Mouse (Mus musculus) layer of hippocampus, postnatal 14 days (tissue): Measurements from ENCODE around the gene Gpx1. TPM values are rescaled to one million over a fixed set of nuclear protein-coding genes. Genes with fewer than 3 reads are reported as not detected.

Experiments
- DNase-seq, 2 experiments: peaks; one replicate each; pipeline ENCODE4 v3.0.0; 2021 to 2022; ENCODE audit warnings: low spot score in 2 of 2, mixed read lengths in 1 of 2
- total RNA-seq, 2 experiments: library from RNA; stranded (reverse); gene quantifications; 2 replicates each; pipeline ENCODE4 v1.2.3; 2021

Gene Gpx1
- total RNA-seq, 2 experiments from 2014 or later, result 67.3 to 68.7 TPM

DNA sequence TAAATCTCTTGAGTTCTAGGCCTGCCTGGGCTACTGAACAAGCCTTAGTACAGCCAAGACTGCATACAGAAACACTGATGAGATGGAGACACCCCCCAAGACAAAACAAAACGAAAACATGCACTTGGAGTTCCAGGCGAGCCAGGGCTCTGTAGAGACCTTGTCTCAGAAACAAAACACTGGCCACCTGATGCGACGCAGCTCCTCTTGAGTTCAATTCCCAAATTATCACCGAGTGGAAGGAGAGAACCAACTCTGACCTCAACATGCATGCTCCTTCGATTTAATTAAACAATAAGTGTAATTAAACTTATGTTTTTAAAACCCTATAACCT is 185 bp upstream of the Gpx1 start:
- DNase-seq, result no peak

DNA sequence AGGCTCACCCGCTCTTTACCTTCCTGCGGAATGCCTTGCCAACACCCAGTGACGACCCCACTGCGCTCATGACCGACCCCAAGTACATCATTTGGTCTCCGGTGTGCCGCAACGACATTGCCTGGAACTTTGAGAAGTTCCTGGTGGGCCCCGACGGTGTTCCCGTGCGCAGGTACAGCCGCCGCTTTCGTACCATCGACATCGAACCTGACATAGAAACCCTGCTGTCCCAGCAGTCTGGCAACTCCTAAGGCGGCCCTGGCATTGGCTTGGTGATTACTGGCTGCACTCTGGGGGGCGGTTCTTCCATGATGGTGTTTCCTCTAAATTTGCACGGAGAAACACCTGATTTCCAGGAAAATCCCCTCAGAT is 1.2 kb downstream of the Gpx1 start:
- DNase-seq, result no peak

DNA sequence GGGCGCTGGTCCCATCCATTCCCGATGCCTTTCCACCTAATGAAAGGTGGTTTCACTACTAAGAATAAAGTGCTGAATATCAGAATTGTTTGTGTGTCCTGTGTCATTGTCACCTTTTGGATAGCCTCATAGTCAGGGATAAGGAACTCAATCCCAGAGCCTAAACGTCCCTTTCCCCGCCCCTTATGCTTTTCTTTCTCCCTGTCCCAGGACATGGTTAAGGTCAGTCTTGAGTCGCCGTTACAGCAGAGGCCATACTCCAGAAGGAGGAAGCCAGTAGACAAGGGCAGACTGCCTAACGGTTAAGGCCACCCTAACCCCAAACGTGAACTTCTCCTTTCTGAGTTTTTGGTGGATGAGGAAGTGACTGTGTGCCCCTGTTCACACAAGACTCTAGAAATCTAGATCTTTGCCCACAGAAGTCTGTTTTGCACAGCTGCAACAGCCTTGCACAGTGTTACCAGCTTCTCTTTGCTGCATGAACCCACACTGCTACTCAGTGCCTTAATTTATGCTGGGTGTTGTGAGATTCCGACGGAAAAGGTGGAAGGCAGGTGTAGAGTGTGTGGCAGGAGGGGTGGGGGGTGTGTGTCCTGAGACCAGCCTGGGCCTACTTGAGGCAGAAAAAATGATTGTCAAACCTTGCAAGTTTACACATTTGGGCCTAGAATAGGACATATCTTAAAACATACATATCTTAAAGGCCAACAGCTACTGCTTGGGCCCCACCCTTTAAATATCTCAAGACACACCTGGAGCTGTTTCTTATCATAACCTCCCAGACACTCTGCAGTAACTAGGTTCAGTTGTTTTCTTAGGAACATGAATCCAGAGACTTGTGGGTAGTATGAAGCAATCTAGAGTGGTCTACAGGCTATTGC is 1.8 kb downstream of the Gpx1 start:
- no peak for DNase-seq

DNA sequence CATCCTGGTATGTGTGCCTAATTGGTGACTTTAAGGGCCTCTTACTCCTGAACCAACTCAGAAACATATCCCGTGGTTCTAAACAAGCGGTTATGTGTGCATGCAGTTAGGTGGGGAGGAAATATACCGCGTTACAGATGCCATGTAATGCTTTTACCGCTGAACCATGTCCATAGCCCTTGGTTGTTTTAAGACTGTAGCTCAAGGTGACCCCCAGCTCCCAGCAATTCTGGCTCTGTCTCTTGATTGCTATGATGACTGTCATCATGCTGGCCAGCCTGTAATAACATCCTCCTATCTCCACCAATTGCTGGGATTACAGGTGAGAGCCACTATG is 2.4 kb downstream of the Gpx1 start:
- no peak for DNase-seq

DNA sequence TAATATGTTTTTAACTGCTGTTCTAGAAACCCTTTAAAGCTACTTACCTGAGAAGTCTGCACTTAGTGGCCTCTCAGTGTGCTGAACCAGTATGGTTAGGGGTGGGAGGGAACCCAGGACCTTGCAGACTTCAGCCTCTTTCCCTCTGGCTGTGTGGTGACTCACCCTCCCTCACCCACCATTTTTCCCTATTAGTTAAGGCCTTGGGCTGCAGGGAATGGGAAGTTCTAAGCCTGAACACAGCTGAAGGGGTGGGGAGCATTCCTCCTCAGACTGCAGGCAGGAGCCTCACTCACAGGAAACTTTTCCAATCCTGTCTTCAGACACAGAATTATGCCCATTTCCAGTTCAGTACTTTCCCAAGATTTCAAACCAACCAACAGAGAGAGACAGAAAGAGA is 3.1 kb downstream of the Gpx1 start:
- DNase-seq, result no peak

DNA sequence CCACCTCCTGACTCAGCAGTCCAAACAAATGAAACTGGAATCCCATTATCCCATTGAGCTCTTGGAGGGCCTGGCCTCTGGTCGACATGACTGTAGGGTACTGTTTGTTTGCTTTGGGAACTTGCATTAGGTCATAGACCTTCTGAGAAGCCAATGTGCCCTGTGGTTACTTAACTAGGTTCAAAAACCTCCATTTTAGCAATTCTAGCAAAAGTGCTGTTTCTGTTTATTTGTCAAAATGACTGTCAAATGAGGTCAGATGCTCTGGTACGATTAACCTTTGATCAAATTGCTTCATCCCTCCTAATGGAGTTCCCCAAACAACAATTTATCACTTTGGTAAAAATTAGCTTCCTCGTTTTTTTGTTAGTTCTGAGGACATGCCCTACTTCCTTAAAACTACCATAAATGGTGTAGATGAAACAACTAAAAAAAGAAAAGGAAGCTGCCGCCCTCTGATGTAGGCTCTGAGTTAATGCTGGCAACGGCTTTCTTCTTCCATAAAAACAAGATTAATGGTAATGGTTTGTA is 3.7 kb downstream of the Gpx1 start:
- DNase-seq, result no peak

DNA sequence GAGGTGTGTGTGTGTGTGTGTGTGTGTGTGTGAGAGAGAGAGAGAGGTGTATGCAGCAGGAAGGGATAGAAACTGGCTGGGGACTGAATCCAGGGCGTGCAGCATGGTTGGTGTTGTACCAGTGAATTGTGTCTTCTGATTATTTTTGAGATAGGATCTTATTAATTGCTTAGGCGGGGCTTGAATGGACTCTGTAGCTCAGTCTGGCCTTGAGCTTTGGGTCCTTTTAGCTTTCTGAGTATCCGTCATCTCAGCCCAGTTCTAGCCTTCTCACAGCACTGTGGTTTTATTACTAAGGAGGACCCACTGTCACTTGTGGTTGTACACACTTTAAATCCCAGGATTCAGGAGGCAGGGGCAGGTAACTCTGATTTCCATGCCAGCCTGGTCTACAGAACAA is 4.6 kb downstream of the Gpx1 start:
- DNase-seq, result no peak

DNA sequence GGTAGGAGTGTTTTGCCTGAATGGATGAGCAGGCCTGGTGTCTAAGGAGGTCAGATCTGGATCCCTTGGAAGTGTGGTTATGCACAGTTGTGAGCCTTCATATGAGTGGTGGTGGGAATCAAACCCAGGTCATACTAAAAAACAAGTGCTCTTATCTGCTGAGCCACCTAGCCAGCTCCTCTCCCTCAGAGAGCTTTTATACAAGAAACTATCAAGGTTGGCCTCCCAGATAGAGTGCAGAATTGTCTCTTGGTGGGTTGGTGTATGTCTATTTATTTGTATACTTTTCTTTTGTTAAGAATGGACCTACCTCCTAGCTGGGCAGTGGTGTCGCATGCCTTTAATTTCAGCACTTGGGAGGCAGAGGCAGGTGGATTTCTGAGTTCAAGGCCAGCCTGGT is 5.1 kb downstream of the Gpx1 start:
- DNase-seq, result no peak

DNA sequence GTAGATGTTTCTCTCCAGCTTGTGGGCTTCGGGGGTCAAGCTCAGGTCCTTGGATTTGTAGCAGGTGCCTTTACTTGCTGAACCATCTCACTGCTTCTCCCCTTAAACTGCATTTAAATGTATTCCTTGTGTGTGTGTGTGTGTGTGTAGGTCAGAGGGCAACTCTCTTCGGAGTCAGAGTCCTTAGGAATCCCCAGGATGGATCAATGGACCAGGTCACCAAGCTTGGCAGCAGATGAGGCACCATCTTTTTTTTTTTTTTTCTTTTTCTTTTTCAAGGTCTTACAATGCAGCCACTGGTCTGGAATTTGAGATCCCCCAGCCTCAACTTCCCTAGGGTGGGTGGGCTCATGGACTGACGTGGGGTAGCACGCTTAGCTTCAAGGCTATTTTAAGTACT is 5.8 kb downstream of the Gpx1 start:
- DNase-seq, result no peak

DNA sequence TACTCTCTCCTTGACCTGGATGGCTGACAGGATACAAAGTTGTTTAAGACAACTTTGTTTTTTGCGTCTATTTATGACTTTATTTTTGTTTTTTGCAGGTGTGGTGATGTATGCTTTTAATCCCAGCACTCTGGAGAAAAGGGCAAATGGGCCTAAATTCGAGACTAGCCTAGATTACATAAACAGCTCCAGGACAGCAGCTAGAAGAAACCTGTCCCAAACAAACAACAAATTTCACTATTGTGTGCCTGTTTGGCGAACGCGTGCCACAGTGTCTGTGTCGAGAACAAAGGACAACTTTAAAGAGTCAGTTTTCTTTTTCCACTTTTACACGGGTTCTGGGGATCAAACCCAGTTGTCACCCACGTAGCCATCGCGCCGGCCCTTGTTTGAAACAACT is 8.3 kb downstream of the Gpx1 start:
- DNase-seq, result no peak

DNA sequence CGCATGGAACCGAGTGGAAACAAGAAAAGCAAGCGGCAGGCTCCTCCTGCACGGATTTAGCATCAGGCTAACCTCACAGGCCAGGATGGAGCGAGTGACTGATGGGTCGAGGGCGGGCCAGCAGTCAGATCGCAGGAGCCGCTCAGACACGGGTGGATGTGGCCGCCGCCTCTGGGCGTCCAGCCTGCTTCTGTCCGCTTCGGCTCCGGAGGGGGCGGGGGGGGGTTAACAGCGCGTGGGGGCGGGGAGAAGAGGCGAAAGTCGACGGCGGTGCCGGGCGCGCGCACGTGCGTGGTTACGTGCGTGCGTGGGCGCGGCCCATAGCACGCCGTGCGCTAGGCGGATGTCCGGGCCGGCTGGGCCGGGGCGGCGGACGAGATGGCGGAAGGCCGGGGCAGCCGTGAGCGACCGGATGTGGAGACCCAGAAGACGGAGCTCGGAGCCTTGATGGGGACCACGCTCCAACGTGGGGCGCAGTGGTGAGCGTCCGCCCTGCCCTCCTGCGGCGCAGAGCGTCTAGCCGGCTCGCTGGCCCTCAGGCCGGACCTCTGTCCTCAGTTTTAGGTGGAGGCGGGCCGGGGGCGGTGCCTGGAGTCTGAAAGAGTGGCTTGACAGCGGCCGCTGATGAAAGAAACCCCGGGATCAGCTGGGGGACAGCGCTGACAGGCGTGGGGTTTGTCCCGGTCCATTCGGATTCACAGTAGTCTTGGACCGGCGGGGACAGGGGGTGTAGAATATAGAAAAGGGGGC is 9.0 kb downstream of the Gpx1 start, which contains the start of gene Usp4:
Gene Usp4, plus strand, starts transcription at position 314 of the 750 bp plus-strand sequence.
- peak; percentile 80 to 83 for DNase-seq

DNA sequence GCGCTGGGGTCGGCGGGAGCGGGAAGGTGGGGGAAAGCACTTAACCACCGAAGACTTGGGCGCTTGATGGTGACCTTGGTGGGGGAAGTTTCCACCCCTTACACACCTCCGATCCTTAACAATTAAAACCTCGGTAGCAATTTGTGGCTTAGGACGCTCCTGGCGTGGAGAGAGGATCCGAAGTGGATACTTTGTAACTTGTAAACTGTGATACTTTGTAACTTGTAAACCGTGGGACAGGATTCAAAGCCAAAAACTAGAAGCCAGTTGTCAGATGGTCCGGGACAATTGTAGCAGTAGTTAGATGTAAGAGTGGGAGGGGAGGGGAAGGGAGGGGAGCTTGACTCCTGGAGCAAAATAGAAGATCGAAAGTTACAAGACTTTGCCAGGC is 9.6 kb downstream of the Gpx1 start:
- DNase-seq, result no peak

DNA sequence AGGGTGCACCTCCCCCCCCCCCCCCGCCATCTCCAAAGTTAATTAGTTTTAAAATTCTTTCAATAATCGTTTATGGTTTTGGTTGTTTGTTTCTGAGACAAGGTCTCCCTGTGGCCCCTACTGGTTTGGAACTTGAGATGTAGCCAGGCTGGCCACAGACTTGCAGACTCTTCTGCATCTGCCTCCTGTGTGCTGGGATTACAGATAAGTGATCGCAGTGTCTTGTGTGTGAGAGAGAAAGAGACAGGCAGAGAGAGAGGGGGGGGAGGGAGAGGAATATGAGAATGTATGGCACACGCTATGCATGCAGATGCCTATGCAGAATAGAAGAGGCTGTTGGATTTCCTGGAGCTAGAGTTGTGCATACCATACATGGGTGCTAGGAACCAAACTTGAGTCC is 11.0 kb downstream of the Gpx1 start:
- DNase-seq, result no peak

DNA sequence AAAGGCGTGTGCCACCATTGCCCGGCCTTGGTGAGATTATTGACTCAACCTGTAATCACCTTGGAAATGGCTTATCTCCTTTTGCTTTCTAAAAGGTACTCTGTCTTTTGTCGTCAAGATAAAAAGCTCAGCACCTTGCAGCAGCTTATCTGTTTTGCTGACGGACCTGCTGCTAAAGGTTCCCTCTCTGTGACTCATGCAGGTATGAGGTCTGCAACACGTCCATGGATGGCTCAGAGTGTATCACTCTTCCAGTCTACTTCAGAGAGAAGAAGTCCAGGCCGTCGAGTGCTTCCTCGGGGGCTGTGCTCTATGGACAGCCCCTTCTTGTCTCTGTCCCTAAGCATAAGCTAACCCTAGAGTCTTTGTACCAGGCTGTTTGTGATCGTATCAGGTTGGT is 39.5 kb downstream of the Gpx1 start:
- DNase-seq, result no peak

DNA sequence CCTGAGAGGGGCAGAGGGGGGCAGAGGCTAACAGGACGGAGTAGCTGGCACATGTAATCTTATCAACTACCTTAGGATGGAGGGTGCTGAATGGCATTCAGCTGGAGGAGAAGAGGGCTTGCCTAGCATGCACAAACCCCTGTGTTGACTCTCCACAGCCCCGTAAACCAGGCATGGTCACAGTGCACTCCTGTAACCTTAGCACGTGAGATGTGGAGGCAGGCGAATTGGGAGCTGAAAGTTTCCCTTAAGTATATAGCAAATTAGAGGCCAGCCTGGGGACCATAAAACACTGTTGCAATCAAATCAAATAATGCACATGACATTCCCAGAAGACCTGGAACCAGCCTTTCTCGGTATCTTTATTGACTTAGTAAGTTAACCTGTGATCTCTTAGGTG is 40.0 kb downstream of the Gpx1 start:
- DNase-seq, result no peak

DNA sequence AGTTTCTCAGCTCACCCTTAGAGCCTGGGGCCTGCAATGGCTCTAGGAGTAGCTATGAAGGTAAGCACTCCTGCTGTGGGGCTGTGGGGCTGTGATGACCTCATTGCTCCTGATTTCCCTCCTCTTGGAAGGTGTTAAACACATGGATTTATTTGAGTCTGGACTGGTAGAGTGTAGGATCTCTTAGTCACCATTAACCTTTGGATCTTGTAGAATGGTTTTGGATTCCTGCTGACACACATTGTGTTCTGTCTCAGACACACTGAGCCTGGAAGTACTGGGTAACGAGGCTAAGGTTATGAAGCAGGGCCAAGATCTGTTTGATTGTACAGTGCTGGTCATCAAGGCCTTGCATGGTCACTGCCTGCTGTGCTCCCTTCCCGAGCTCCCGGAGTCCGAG is 40.6 kb downstream of the Gpx1 start:
- no peak for DNase-seq

DNA sequence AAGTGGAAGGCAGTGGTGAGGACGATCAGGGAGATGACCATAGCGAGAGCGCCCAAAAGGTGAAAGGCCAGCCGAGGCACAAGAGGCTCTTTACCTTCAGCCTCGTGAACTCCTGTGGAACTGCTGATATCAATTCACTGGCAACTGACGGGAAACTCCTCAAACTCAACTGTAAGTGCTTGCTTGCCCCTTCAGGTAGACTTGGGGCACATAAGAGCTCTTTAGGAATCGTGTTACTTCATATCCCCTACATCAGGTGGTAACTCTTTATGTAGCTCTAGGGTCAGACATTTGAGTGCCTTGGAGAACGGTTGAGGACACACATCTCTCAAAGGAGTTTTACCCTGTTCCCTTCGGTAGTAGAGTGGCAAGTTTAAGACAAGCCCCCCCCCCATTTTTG is 42.7 kb downstream of the Gpx1 start:
- no peak for DNase-seq

DNA sequence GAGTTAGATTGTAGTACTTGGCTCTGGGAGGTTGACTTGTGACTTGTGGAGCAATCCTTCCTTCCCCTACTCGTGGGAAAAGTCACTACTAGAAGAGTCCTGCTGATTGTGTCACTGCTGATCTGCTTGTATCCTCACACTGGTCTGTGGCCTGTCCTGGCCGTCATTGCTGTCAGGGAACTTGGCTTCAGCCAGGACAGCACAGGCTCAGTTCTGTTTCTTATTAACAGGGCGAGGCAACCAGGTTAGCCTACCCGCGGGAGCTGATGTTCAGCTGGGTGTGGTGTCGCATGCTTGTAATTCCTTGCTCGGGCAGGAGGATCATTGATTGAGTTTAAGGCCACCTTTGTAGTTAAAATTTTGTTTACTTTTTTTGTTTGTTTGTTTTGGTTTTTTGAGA is 46.3 kb downstream of the Gpx1 start:
- DNase-seq, result no peak

DNA sequence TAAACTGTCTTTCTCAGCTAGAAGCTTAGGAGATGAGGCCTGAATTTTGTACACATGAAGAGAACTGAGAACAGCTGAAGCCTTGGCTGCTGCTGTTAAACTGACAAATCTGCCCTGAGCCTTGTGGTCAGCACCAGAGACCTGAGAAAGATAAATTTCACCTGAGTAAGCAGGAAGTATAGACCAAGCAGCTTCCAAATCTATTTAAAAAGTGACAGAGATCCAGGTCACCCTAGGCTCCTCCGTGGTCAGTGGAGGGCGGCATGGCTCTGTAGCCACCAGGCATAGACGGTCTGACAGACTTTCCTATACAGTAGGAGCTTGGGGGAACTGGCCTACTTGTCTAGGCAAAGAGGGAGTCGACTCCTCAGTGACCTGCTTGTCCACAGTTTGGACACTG is 48.1 kb downstream of the Gpx1 start:
- DNase-seq, result no peak

DNA sequence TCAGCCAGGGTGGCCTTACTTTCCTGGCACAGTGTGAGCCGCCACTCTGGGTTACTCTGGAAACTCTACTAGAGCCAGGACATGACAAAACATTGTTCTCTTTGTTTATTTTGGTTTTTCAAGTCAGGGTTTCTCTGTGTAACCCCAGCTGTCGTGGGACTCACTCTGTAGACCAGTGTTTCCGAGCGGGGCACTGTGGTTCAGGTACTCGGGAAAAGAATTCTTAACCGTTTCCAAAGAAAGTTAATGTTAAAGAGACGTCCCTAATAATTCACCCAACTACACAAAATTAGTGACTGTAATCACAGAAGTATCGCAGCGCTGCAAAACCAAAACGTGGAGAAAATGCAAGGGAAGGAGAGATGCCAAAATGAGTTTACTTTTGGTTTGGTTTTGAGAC is 49.9 kb downstream of the Gpx1 start:
- DNase-seq, result no peak

DNA sequence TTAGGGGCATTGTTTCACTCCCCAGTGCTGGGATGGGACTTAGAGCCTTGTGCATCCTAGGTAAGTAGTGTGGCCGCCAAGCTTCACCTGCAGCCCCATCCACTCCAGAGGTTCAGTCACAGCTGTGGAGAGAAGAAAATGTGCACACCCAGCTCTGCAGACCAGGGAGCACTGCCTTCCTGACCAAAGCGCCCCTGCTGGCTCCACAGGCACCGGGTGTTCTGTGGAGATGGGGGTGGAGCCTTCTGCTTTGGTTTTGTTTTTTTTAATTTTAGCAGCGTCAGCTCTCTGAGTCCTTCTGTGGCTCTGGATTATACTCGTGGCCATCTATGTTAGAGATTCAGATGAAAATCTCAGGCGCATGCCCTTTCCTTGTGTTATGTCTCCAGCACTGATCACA is 50.5 kb downstream of the Gpx1 start:
- DNase-seq, result peak in 1 of 2 experiments; percentile 17
